Mouse (Mus musculus) left cerebral cortex, adult 18-20 months (tissue): ENCODE data around the gene Fbxl17. TPM values are rescaled to one million over a fixed set of nuclear protein-coding genes. Genes with fewer than 3 reads are reported as not detected.

ENCODE experiments used
- DNase-seq, 2 experiments: peaks; one replicate each; pipeline ENCODE4 v3.0.0; 2021 to 2022; ENCODE audit warnings: low spot score in 2 of 2, mixed read lengths in 1 of 2
- total RNA-seq, 2 experiments: library from RNA; stranded (reverse); gene quantifications; 2 replicates each; pipeline ENCODE4 v1.2.3; 2021

Gene Fbxl17
- total RNA-seq, 2 experiments from 2014 or later, result 58.2 to 62.9 TPM

- no peak for DNase-seq
These were observed 323.4 kb downstream of the Fbxl17 start for GRCm38 (mm10) chr17:63176411-63176810.

GRCm38 (mm10) chr17:63172697-63173096 is 327.1 kb downstream of the Fbxl17 start:
- DNase-seq, result no peak

GRCm38 (mm10) chr17:63171890-63172491 is 327.8 kb downstream of the Fbxl17 start:
- no peak for DNase-seq

GRCm38 (mm10) chr17:63171264-63171663 is 328.6 kb downstream of the Fbxl17 start:
- no peak for DNase-seq

GRCm38 (mm10) chr17:63168019-63168788 is 331.6 kb downstream of the Fbxl17 start:
- DNase-seq, result no peak

- no peak for DNase-seq
These were observed 332.6 kb downstream of the Fbxl17 start for GRCm38 (mm10) chr17:63167248-63167647.

GRCm38 (mm10) chr17:63166692-63167091 is 333.1 kb downstream of the Fbxl17 start:
- DNase-seq, result no peak

GRCm38 (mm10) chr17:63165847-63166246 is 334.0 kb downstream of the Fbxl17 start:
- peak; percentile 31 to 36 for DNase-seq

- DNase-seq, result no peak
These were observed 335.5 kb downstream of the Fbxl17 start for GRCm38 (mm10) chr17:63164289-63164688.

- DNase-seq, result no peak
These were observed 337.9 kb downstream of the Fbxl17 start for GRCm38 (mm10) chr17:63161953-63162352.

- no peak for DNase-seq
These were observed 340.6 kb downstream of the Fbxl17 start for GRCm38 (mm10) chr17:63159196-63159595.

- DNase-seq, result no peak
These were observed 341.4 kb downstream of the Fbxl17 start for GRCm38 (mm10) chr17:63158436-63158835.

GRCm38 (mm10) chr17:63157906-63158305 is 341.9 kb downstream of the Fbxl17 start:
- no peak for DNase-seq

- DNase-seq, result no peak
These were observed 342.8 kb downstream of the Fbxl17 start for GRCm38 (mm10) chr17:63157019-63157418.

- DNase-seq, result no peak
These were observed 353.3 kb downstream of the Fbxl17 start for GRCm38 (mm10) chr17:63146514-63146913.

GRCm38 (mm10) chr17:63145751-63146491 is 353.9 kb downstream of the Fbxl17 start:
- DNase-seq, result peak in 1 of 2 experiments; percentile 30

- DNase-seq, result no peak
These were observed 354.5 kb downstream of the Fbxl17 start for GRCm38 (mm10) chr17:63145311-63145741.

- no peak for DNase-seq
These were observed 356.0 kb downstream of the Fbxl17 start for GRCm38 (mm10) chr17:63143825-63144224.

GRCm38 (mm10) chr17:63134805-63135204 is 365.0 kb downstream of the Fbxl17 start:
- DNase-seq, result no peak

- DNase-seq, result no peak
These were observed 377.4 kb downstream of the Fbxl17 start for GRCm38 (mm10) chr17:63122427-63122826.

GRCm38 (mm10) chr17:63119701-63120100 is 380.1 kb downstream of the Fbxl17 start:
- DNase-seq, result no peak

GRCm38 (mm10) chr17:63119077-63119476 is 380.7 kb downstream of the Fbxl17 start:
- no peak for DNase-seq
